Mouse (Mus musculus) stomach, postnatal 0 days (tissue): ENCODE data around the gene Dnajc8.

ENCODE experiments used
- CTCF ChIP-seq: IDR thresholded peaks from 2 replicates; pipeline ENCODE4 v1.5.1; 2016; ENCODE audit warnings: antibody characterized with exemption, low read depth, mild to moderate bottlenecking, moderate library complexity
- EP300 ChIP-seq: optimal IDR thresholded peaks from 2 replicates; pipeline ENCODE3; 2016; ENCODE audit warnings: antibody characterized with exemption

DNA sequence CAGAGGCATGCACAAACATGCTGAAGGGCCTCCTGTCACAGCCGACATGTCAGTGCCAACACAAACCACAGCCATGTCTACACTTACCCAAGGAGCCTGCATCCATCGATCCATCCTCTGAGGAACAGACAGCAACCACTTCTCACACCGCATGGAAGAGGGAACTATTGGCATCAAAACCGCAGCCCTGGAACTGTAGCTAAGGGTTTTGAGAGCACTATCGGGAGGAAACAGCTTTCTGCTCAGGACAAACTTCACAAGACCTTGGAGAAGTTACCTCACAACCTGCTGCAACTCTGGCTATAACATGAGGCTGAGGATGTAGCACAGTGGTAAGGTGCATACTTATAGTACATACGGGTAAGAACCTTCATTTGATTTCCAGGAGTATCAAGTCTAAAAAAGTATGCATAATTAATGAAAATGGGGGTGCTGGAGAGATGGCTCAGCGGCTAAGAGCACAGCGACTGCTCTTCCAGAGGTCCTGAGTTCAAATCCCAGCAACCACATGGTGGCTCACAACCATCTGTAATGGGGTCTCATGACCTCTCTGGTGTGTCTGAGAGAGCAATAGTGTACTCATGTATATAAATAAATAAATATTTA is 7.3 kb upstream of the Dnajc8 start:
- TF ChIP-seq CTCF: no peak
- no peak for TF ChIP-seq EP300
